Comparison of ENCODE assay signal across 8 mouse cellular contexts in the genomic region with DNA sequence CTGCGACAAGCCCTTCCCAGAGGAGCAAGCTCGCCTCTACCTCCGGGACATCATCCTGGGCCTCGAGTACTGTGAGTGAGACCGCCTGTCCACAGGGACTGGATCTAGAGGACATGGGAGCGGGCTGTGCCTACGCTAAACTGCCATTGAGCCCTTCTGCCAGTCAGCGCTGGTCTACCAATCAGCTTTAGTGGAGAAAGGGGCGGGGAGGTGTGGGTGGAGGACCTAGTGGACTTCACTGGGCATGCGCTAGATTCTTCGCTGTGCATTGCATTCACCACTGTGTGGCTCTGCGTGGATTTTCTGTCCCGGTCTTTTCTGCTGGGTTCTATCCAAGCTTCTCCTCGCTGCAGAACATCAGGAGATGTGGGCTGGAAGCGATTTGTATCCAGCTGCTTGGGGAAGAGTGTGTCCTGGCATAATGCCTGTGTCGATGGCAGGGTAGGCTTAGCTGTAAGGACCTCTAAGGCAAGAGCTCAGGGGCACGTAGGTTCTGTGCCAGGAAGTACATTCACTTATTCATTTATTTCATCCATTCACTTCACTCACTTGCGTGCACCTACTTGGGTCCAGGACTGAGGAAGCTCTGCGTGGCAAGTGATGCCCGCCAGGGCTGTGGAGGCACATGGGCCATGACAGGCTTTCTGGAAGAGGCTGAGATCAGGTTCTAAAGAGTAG. TPM values are rescaled to one million over a fixed set of nuclear protein-coding genes. Genes with fewer than 3 reads are reported as not detected.
DNase-seq lines count a peak whose midpoint lies in the region; ATAC-seq and TF ChIP-seq lines count a peak whose summit lies in the region.

No protein-coding gene starts in this region.

- no peak overlapping the region for H3K9ac ChIP-seq in ES-Bruce4 (ENCODE audit: low read depth, poor library complexity, severe bottlenecking)
- H3K9ac ChIP-seq in forebrain, embryonic 13.5 days: peak overlapping the region; percentile 55
- no peak overlapping the region for H3K9ac ChIP-seq in heart, postnatal 0 days (replicated peaks; ENCODE audit: low read depth, low read length)
- H3K9ac ChIP-seq in liver, embryonic 13.5 days: peak overlapping the region; percentile 18; the same call in 1 of the 2 replicates

- ATAC-seq in forebrain, embryonic 13.5 days: peak; percentile 96
- peak; percentile 91 for ATAC-seq in heart, postnatal 0 days (ENCODE audit: insufficient read depth, low read depth)
- ATAC-seq in liver, embryonic 13.5 days (ENCODE audit: low read depth): peak; percentile 88

- 22% methylated on average over 20 of the region's 20 CpGs for WGBS in forebrain, embryonic 13.5 days
- WGBS in heart, postnatal 0 days: 20% methylated on average over 20 of the region's 20 CpGs
- WGBS in liver, embryonic 13.5 days (ENCODE audit: insufficient replicate concordance): 39% methylated on average over 20 of the region's 20 CpGs

- no peak overlapping the region for H3K27ac ChIP-seq in ES-Bruce4 (ENCODE audit: insufficient read depth, low read length)
- H3K27ac ChIP-seq in forebrain, embryonic 13.5 days: peak overlapping the region; percentile 80
- H3K27ac ChIP-seq in heart, postnatal 0 days (ENCODE audit: low read depth): peak overlapping the region; percentile 52
- H3K27ac ChIP-seq in liver, embryonic 13.5 days: no peak overlapping the region

- TF ChIP-seq POLR2A in ES-Bruce4 (IDR thresholded peaks at IDR 0.05; ENCODE audit: insufficient read depth, low read length): no peak

- TF ChIP-seq EP300 in ES-Bruce4 (IDR thresholded peaks at IDR 0.05; ENCODE audit: insufficient read depth, low read depth, low read length): no peak
- TF ChIP-seq EP300 in heart, postnatal 0 days (IDR thresholded peaks at IDR 0.05; ENCODE audit: low read depth): no peak

- no peaks in the 10 kb centered on the region for H3K36me3 ChIP-seq in ES-Bruce4 (ENCODE audit: control insufficient read depth, insufficient read depth, low read length, poor library complexity, severe bottlenecking)
- H3K36me3 ChIP-seq in forebrain, embryonic 13.5 days (ENCODE audit: poor library complexity, severe bottlenecking): peaks cover 3% of the 10 kb centered on the region; the same call in 1 of the 2 replicates
- H3K36me3 ChIP-seq in heart, postnatal 0 days (replicated peaks; ENCODE audit: control insufficient read depth, insufficient read depth, low read length): no peaks in the 10 kb centered on the region
- H3K36me3 ChIP-seq in liver, embryonic 13.5 days: no peaks in the 10 kb centered on the region
- no peaks in the 10 kb centered on the region for H3K36me3 ChIP-seq in splenic B cell, adult 2 months (ENCODE audit: control insufficient read depth, insufficient read depth, low read length, poor library complexity, severe bottlenecking)

- no peaks in the 10 kb centered on the region for H3K9me3 ChIP-seq in ES-Bruce4 (replicated peaks; ENCODE audit: control insufficient read depth, insufficient read depth, low read length, poor library complexity, severe bottlenecking)
- no peaks in the 10 kb centered on the region for H3K9me3 ChIP-seq in forebrain, embryonic 13.5 days (replicated peaks)
- H3K9me3 ChIP-seq in heart, postnatal 0 days (replicated peaks; ENCODE audit: control insufficient read depth, low read length): no peaks in the 10 kb centered on the region
- no peaks in the 10 kb centered on the region for H3K9me3 ChIP-seq in liver, embryonic 13.5 days (replicated peaks)

- no peak for TF ChIP-seq CTCF in ES-Bruce4 (IDR thresholded peaks at IDR 0.05; ENCODE audit: low read depth, low read length)
- peak; percentile 11; the same call in 1 of the 2 replicates for TF ChIP-seq CTCF in heart, postnatal 0 days (IDR thresholded peaks at IDR 0.05; ENCODE audit: low read depth)

- peak overlapping the region; percentile 64 for H3K4me2 ChIP-seq in forebrain, embryonic 13.5 days
- H3K4me2 ChIP-seq in heart, postnatal 0 days (ENCODE audit: low read depth, low read length): peak overlapping the region; percentile 53
- peak overlapping the region; percentile 61 for H3K4me2 ChIP-seq in liver, embryonic 13.5 days

- H3K27me3 ChIP-seq in ES-Bruce4 (ENCODE audit: control insufficient read depth, insufficient read depth, low read length, poor library complexity, severe bottlenecking): no peaks in the 10 kb centered on the region
- no peaks in the 10 kb centered on the region for H3K27me3 ChIP-seq in forebrain, embryonic 13.5 days
- no peaks in the 10 kb centered on the region for H3K27me3 ChIP-seq in heart, postnatal 0 days (ENCODE audit: control insufficient read depth, insufficient read depth, low read length)
- no peaks in the 10 kb centered on the region for H3K27me3 ChIP-seq in liver, embryonic 13.5 days
- no peaks in the 10 kb centered on the region for H3K27me3 ChIP-seq in splenic B cell, adult 2 months (ENCODE audit: control insufficient read depth, insufficient read depth, low read length, poor library complexity, severe bottlenecking)

- DNase-seq in cerebellum, adult 11 months: peak; percentile 84
- DNase-seq in heart, postnatal 0 days (ENCODE audit: low spot score): peak; percentile 97
- peak; percentile 92 to 95 for DNase-seq in kidney, postnatal 36 days
- peak; percentile 79 for DNase-seq in liver, embryonic 13.5 days
- peak; percentile 74 to 77 for DNase-seq in natural killer cell, adult 2 months (ENCODE audit: low spot score in 2 of 2)
- DNase-seq in splenic B cell, adult 2 months (ENCODE audit: low read depth, low spot score): peak; percentile 86

- H3K4me1 ChIP-seq in ES-Bruce4 (ENCODE audit: control insufficient read depth, insufficient read depth, low read length): no peaks in the 10 kb centered on the region
- H3K4me1 ChIP-seq in forebrain, embryonic 13.5 days: peaks cover 8% of the 10 kb centered on the region
- H3K4me1 ChIP-seq in heart, postnatal 0 days (ENCODE audit: control insufficient read depth, insufficient read depth): 0 out of 2 replicates have a peak, but pooled peaks cover 5% of the 10 kb centered on the region
- peaks cover 8% of the 10 kb centered on the region; the same call in 1 of the 2 replicates for H3K4me1 ChIP-seq in liver, embryonic 13.5 days (replicated peaks)

- H3K4me3 ChIP-seq in ES-Bruce4 (ENCODE audit: low read depth, low read length): peak overlapping the region; percentile 24
- H3K4me3 ChIP-seq in forebrain, embryonic 13.5 days: peak overlapping the region; percentile 29
- peak overlapping the region; percentile 22 for H3K4me3 ChIP-seq in heart, postnatal 0 days (ENCODE audit: low read depth, low read length)
- peak overlapping the region; percentile 26 for H3K4me3 ChIP-seq in liver, embryonic 13.5 days (replicated peaks)

RNA-seq across cellular contexts. Expression of gene Camkk1, which starts 12.2 kb away (rescaled TPM):
- polyA plus RNA-seq in ES-Bruce4 (2011; ENCODE audit: insufficient read depth, insufficient read length, low read depth, missing spikeins): 3.0 and 3.1 TPM in 2 replicates
- 10.3 and 11.8 TPM in 2 replicates for polyA plus RNA-seq in forebrain, embryonic 13.5 days (2015; fragmentation: Nextera tagmentation; extraction: Ambion mirVana)
- total RNA-seq in heart, postnatal 0 days (2014; rRNA removed; ENCODE audit: low replicate concordance): 0.62 and 4.9 TPM in 2 replicates
- 0.68 and 1.1 TPM in 2 replicates for polyA plus RNA-seq in heart, postnatal 0 days (2015; fragmentation: Nextera tagmentation; extraction: Ambion mirVana)
- 0.79 and 0.90 TPM in 2 replicates for polyA plus RNA-seq in liver, embryonic 13.5 days (2015; fragmentation: Nextera tagmentation; extraction: Ambion mirVana)

RNA-seq across cellular contexts. Expression of gene Ncbp3, which starts 16.6 kb away (rescaled TPM):
- 17.9 TPM in 2 replicates for polyA plus RNA-seq in ES-Bruce4 (2011; ENCODE audit: insufficient read depth, insufficient read length, low read depth, missing spikeins)
- polyA plus RNA-seq in forebrain, embryonic 13.5 days (2015; fragmentation: Nextera tagmentation; extraction: Ambion mirVana): 12.8 and 13.4 TPM in 2 replicates
- total RNA-seq in heart, postnatal 0 days (2014; rRNA removed; ENCODE audit: low replicate concordance): 7.1 and 8.9 TPM in 2 replicates
- 6.6 and 7.0 TPM in 2 replicates for polyA plus RNA-seq in heart, postnatal 0 days (2015; fragmentation: Nextera tagmentation; extraction: Ambion mirVana)
- polyA plus RNA-seq in liver, embryonic 13.5 days (2015; fragmentation: Nextera tagmentation; extraction: Ambion mirVana): 5.7 and 6.2 TPM in 2 replicates

RNA-seq across cellular contexts. Expression of gene P2rx1, which starts 32.1 kb away (rescaled TPM):
- not detected in 2 replicates for polyA plus RNA-seq in ES-Bruce4 (2011; ENCODE audit: insufficient read depth, insufficient read length, low read depth, missing spikeins)
- polyA plus RNA-seq in forebrain, embryonic 13.5 days (2015; fragmentation: Nextera tagmentation; extraction: Ambion mirVana): 0.25 and 0.46 TPM in 2 replicates
- total RNA-seq in heart, postnatal 0 days (2014; rRNA removed; ENCODE audit: low replicate concordance): 1.4 and 24.8 TPM in 2 replicates
- 0.71 and 1.0 TPM in 2 replicates for polyA plus RNA-seq in heart, postnatal 0 days (2015; fragmentation: Nextera tagmentation; extraction: Ambion mirVana)
- polyA plus RNA-seq in liver, embryonic 13.5 days (2015; fragmentation: Nextera tagmentation; extraction: Ambion mirVana): 8.7 and 8.9 TPM in 2 replicates

RNA-seq across cellular contexts. Expression of gene Itgae, which starts 59.4 kb away (rescaled TPM):
- polyA plus RNA-seq in ES-Bruce4 (2011; ENCODE audit: insufficient read depth, insufficient read length, low read depth, missing spikeins): 0.29 and 0.78 TPM in 2 replicates
- 0.27 and 0.29 TPM in 2 replicates for polyA plus RNA-seq in forebrain, embryonic 13.5 days (2015; fragmentation: Nextera tagmentation; extraction: Ambion mirVana)
- 0.58 TPM in 1 of 2 replicates, not detected in the other for total RNA-seq in heart, postnatal 0 days (2014; rRNA removed; ENCODE audit: low replicate concordance)
- 0.04 and 0.12 TPM in 2 replicates for polyA plus RNA-seq in heart, postnatal 0 days (2015; fragmentation: Nextera tagmentation; extraction: Ambion mirVana)
- polyA plus RNA-seq in liver, embryonic 13.5 days (2015; fragmentation: Nextera tagmentation; extraction: Ambion mirVana): 0.12 TPM in 2 replicates

Comparison
In these comparisons a context has a peak if more than half of its experiments do, and no peak if none do; other contexts are left out.
1. H3K27ac ChIP-seq: peak in forebrain, embryonic 13.5 days (single experiment) and heart, postnatal 0 days (single experiment); none in ES-Bruce4 (single experiment) and liver, embryonic 13.5 days (single experiment).
2. H3K9ac ChIP-seq: peak in forebrain, embryonic 13.5 days (single experiment) and liver, embryonic 13.5 days (single experiment); none in ES-Bruce4 (single experiment) and heart, postnatal 0 days (single experiment).
3. Peak in every context shown above with its lines, with median percentiles within 50 percentile points of each other: H3K4me3 ChIP-seq, DNase-seq, ATAC-seq and H3K4me2 ChIP-seq.